Mouse (Mus musculus) cortical plate, adult 2 months (tissue): ENCODE data around the gene Fam216a.

Experiments
- CTCF ChIP-seq: fragments of 200-500 bp; IDR thresholded peaks from 2 replicates; pipeline ENCODE4 v1.5.1; 2011; ENCODE audit warnings: mild to moderate bottlenecking, control low read depth, low read length; ENCODE audit not compliant: insufficient read depth; ENCODE audit errors: extremely low read depth
- POLR2A ChIP-seq: fragments of 200-500 bp; IDR thresholded peaks from 2 replicates; pipeline ENCODE4 v1.6.1; 2011; ENCODE audit warnings: mild to moderate bottlenecking, low read length, control low read depth; ENCODE audit not compliant: insufficient read depth; ENCODE audit errors: extremely low read depth

GRCm38 (mm10) chr5:122405537-122405936 is 33.4 kb upstream of the Fam216a start:
- no peak for TF ChIP-seq CTCF
- no peak for TF ChIP-seq POLR2A
